Mouse (Mus musculus) midbrain, embryonic 13.5 days (tissue): ENCODE results near the gene Acbd4. TPM values are rescaled to one million over a fixed set of nuclear protein-coding genes. Genes with fewer than 3 reads are reported as not detected.

Experiments
- ATAC-seq: fragments of 200-750 bp; cut with Nextera tagmentation; 2 replicates; pipeline ENCODE4 v1.8.0; 2017; ENCODE audit warnings: mild to moderate bottlenecking, moderate TSS enrichment, moderate library complexity
- H3K27ac ChIP-seq: fragments of 300-500 bp; sonication (generic); 2 replicates; pipeline ENCODE4 v1.5.1; 2015; ENCODE audit warnings: inconsistent platforms, mild to moderate bottlenecking, moderate library complexity
- H3K27me3 ChIP-seq: fragments of 300-500 bp; sonication (generic); 2 replicates; pipeline ENCODE4 v1.6.1; 2015; ENCODE audit warnings: mild to moderate bottlenecking, inconsistent platforms
- H3K36me3 ChIP-seq: fragments of 300-500 bp; sonication (generic); 2 replicates; pipeline ENCODE4 v1.6.1; 2015; ENCODE audit warnings: mild to moderate bottlenecking, inconsistent platforms
- H3K4me1 ChIP-seq: fragments of 300-500 bp; sonication (generic); replicated peaks from 2 replicates; pipeline ENCODE4 v1.6.1; 2015; ENCODE audit warnings: inconsistent platforms
- H3K4me2 ChIP-seq: fragments of 300-500 bp; sonication (generic); replicated peaks from 2 replicates; pipeline ENCODE4 v1.6.1; 2015; ENCODE audit warnings: moderate library complexity, mild to moderate bottlenecking, inconsistent platforms
- H3K4me3 ChIP-seq: fragments of 300-500 bp; sonication (generic); replicated peaks from 2 replicates; pipeline ENCODE4 v1.5.1; 2015; ENCODE audit warnings: mild to moderate bottlenecking, inconsistent platforms
- H3K9ac ChIP-seq: fragments of 300-500 bp; sonication (generic); replicated peaks from 2 replicates; pipeline ENCODE4 v1.6.1; 2015; ENCODE audit warnings: mild to moderate bottlenecking, inconsistent platforms
- H3K9me3 ChIP-seq: fragments of 300-500 bp; sonication (generic); 2 replicates; pipeline ENCODE4 v1.6.1; 2016; ENCODE audit warnings: mild to moderate bottlenecking, inconsistent platforms
- WGBS: fragments of 180-500 bp; shearing (Covaris S2); methylation state at CpG from one replicate; pipeline ENCODE4 v1.1.7; 2015; 5-methylcytosine and 5-hydroxymethylcytosine counted together
- polyA plus RNA-seq: library from polyadenylated mRNA; unstranded; fragments of >200 nt; fragmentation: Nextera tagmentation; extraction: Ambion mirVana; gene quantifications from 2 replicates; pipeline ENCODE4 v1.2.1, GENCODE M21; 2015

The Acbd4 gene
- polyA plus RNA-seq, 1 experiment from 2014 or later = 7.8 TPM

DNA sequence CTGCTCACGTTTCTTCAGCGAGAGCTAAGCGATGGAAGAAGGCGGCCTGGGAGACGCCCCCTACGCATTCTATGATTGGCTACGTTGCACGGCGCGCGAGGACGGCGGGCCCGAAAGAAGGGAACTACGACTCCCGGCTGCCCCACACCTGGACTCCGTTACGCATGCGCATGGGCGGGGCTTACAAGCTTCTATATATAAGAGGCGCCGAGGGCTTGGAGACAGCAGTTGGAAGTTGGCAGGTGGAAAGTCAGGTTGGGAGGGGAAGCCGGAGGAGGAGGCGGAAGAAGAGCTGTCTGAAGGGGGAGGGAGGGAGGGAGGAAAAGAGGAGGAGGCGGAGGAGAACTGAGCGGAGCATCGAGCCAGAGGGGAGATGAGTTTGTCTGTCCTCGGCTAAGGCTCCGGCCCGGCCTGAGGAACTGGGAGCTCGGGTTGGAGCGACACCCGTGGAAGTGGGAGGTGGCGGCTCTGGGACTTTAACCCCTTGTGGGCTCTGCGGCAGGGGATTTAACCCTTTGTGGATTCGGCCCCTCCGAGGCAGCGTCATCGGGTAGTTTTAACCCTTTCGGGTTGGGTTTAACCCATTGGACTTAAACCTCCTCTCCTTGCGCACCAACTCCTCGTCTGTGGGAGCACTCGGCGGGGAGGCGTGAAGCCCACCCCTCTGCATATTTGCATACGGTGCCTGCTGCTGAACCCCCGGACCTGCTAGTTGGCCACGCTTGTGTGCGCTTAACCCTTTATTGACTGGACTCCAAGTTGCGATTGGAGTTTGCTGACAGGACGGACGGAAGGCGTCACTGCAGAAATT lies 14.7 kb downstream of the Acbd4 start, which contains the start of gene Hexim1:
Hexim1 (plus strand) TSS at position 224 of the 811 bp plus-strand sequence.
- Histone ChIP-seq H3K4me2 (peak within 1 kb of the TSS; percentile 92), H3K4me1 (peaks cover 54% of the 10 kb centered on the region), H3K27ac (peak within 1 kb of the TSS; percentile 91), H3K9me3 (no peaks in the 10 kb centered on the region), H3K36me3 (no peaks in the 10 kb centered on the region), H3K9ac (peak within 1 kb of the TSS; percentile 80), H3K4me3 (peak within 1 kb of the TSS; percentile 59), H3K27me3 (peaks cover 28% of the 10 kb centered on the region)
- peak; percentile 97 for ATAC-seq
- WGBS = under 1% methylated on average over 53 of the region's 53 CpGs

GRCm38 (mm10) chr11:103116959-103117590 lies 15.6 kb downstream of the Acbd4 start:
- peaks cover 20% of the 10 kb centered on the region for H3K27me3 ChIP-seq
- under 1% methylated on average over 35 of the region's 35 CpGs for WGBS
- H3K4me2 ChIP-seq = peak overlapping the region; percentile 92
- peak overlapping the region; percentile 65 for H3K9ac ChIP-seq
- H3K4me1 ChIP-seq = peaks cover 46% of the 10 kb centered on the region
- peak; percentile 26; the same call in 1 of the 2 replicates for ATAC-seq
- no peaks in the 10 kb centered on the region for H3K36me3 ChIP-seq
- peak overlapping the region; percentile 59 for H3K4me3 ChIP-seq
- H3K9me3 ChIP-seq = no peaks in the 10 kb centered on the region
- H3K27ac ChIP-seq = peak overlapping the region; percentile 91

DNA sequence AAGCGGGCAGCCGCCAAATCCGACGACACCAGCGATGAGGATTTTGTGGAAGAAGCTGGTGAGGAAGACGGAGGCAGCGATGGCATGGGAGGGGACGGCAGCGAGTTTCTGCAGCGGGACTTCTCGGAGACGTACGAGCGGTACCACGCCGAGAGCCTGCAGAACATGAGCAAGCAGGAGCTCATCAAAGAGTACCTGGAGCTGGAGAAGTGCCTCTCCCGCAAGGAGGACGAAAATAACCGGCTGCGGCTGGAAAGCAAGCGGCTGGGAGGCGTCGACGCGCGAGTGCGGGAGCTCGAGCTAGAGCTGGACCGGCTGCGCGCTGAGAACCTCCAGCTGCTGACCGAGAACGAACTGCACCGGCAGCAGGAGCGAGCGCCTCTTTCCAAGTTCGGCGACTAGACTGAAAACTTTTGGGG lies 16.1 kb downstream of the Acbd4 start:
- Histone ChIP-seq H3K27me3 (peaks cover 14% of the 10 kb centered on the region), H3K36me3 (no peaks in the 10 kb centered on the region), H3K27ac (no peak overlapping the region), H3K9me3 (no peaks in the 10 kb centered on the region), H3K4me3 (peak overlapping the region; percentile 59), H3K4me2 (peak overlapping the region; percentile 92), H3K4me1 (peaks cover 41% of the 10 kb centered on the region), H3K9ac (peak overlapping the region; percentile 65)
- WGBS = under 1% methylated on average over 38 of the region's 38 CpGs
- ATAC-seq = no peak

DNA sequence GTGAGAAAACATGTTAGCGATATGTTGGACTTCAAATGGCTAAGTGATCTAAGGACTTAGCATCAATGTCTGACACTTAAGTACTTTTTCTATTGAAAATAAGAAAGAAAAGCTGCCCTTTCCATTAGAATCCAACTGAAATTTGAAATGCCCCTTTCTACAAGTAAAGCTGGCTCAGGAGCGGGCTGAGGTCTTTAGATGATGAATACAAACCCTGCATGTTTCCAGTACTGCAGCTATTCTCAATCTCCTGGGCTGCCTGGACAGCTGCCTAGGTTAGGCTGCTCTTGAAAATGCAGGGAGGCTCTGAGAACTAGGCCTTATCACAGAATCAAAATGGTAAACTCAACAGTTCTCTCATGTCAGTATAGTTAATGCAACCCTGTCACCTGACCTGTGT lies 17.4 kb downstream of the Acbd4 start:
- H3K36me3 ChIP-seq = no peaks in the 10 kb centered on the region
- 94% methylated on average over 2 of the region's 2 CpGs for WGBS
- no peak for ATAC-seq
- no peak overlapping the region for H3K27ac ChIP-seq
- peaks cover 36% of the 10 kb centered on the region for H3K4me1 ChIP-seq
- no peaks in the 10 kb centered on the region for H3K9me3 ChIP-seq
- H3K27me3 ChIP-seq = peaks cover 2% of the 10 kb centered on the region
- H3K4me3 ChIP-seq = peak overlapping the region; percentile 59
- no peak overlapping the region for H3K9ac ChIP-seq
- H3K4me2 ChIP-seq = peak overlapping the region; percentile 92

DNA sequence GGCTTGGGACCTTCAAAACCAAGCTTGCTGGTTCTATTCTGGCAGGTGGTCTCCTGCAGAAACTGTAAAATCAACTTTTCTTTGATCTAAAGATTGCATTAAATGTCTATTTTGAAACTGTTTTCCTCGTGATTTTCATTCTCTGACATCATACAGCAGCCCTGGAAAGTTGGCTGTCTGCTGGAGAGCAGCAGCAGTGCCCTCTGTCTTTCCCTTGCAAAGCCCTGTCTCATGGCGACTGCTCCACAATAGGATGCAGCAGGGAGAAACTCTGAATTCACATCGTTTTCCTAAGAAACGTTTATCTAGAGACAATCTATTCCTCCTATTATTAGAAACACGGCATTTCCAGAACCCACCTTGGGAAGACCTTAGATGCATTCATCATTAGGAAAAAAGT lies 18.1 kb downstream of the Acbd4 start:
- no peak for ATAC-seq
- 60% methylated on average over 5 of the region's 5 CpGs for WGBS
- H3K36me3 ChIP-seq = no peaks in the 10 kb centered on the region
- H3K9me3 ChIP-seq = no peaks in the 10 kb centered on the region
- H3K27ac ChIP-seq = no peak overlapping the region
- H3K27me3 ChIP-seq = no peaks in the 10 kb centered on the region
- peaks cover 33% of the 10 kb centered on the region for H3K4me1 ChIP-seq
- no peak overlapping the region for H3K4me2 ChIP-seq
- no peak overlapping the region for H3K4me3 ChIP-seq
- no peak overlapping the region for H3K9ac ChIP-seq

DNA sequence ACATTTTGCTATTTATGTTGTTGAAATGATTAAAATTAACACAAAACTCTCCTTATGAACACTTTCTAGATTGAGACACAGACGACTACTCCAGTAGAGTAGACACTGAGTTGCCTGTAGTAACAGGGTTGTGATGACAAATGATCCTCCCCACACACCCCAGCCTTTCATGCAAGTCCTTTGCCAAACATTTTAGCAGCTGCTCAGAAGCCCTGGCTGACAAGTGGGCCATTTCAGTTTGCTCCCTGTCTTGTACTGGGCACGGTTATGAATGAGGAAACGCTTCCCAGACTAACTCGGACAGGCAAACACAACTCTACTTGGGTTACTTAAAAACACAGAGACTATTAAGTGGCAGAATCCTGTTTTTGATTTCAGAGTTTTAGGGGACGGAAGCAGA lies 18.8 kb downstream of the Acbd4 start:
- no peak overlapping the region for H3K4me2 ChIP-seq
- H3K27ac ChIP-seq = no peak overlapping the region
- H3K9ac ChIP-seq = no peak overlapping the region
- H3K27me3 ChIP-seq = no peaks in the 10 kb centered on the region
- H3K36me3 ChIP-seq = no peaks in the 10 kb centered on the region
- no peaks in the 10 kb centered on the region for H3K9me3 ChIP-seq
- WGBS = 77% methylated on average over 5 of the region's 5 CpGs
- no peak for ATAC-seq
- peaks cover 28% of the 10 kb centered on the region for H3K4me1 ChIP-seq
- H3K4me3 ChIP-seq = no peak overlapping the region

DNA sequence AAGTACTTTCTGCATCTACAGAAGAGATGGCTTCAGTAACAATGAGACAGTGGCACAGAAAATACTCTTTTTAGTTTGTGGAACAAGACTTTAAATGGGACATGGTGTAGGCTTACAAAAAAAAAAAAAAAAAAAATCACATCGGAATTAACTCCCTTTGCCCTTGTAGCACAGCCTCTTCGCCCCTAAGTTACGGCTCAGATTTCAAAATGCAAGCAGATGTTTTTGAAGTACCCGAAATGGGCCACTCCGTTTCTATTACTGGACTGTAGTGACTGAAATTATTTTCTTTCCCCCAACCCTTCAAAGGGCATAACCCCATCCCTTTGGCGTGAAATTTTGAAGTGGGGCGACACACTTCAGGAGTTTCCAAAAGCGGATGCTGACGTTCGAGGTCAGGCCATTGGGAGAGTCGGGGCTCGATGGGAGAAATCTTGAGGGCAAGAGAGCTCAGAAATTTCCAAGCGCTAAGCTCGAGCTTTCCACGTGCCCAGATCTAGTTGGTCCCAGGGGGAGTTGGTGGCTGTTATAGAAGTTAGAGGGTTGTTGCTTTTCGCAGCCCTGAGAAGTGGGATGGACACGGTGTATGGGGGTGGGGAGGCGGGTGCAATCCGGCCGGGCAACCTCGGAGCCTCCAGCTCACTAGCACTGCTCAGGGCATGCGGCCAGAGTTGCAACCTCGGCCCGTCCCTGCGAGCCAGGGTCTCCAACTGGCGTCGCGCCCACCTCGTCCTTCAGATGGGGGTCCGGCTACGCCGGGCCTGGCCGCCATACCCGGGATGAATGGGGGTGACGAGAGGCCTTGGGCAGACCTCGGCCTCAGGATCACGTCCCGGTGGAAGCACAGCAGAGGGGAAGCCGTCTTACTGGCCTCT lies 30.5 kb downstream of the Acbd4 start, which contains the start of gene Hexim2:
Hexim2 (plus strand) TSS at position 729 of the 875 bp plus-strand sequence.
- H3K9me3 ChIP-seq = no peaks in the 10 kb centered on the region
- H3K4me2 ChIP-seq = peak within 1 kb of the TSS; percentile 63
- peak within 1 kb of the TSS; percentile 98 for H3K27ac ChIP-seq
- no peaks in the 10 kb centered on the region for H3K36me3 ChIP-seq
- ATAC-seq = peak; percentile 72
- peaks cover 37% of the 10 kb centered on the region for H3K4me1 ChIP-seq
- WGBS = under 1% methylated on average over 39 of the region's 39 CpGs
- H3K27me3 ChIP-seq = no peaks in the 10 kb centered on the region
- peak within 1 kb of the TSS; percentile 100 for H3K9ac ChIP-seq
- H3K4me3 ChIP-seq = peak within 1 kb of the TSS; percentile 93

- Histone ChIP-seq H3K9me3 (no peaks in the 10 kb centered on the region), H3K9ac (peak overlapping the region; percentile 100), H3K27me3 (no peaks in the 10 kb centered on the region), H3K4me1 (peaks cover 37% of the 10 kb centered on the region), H3K4me3 (peak overlapping the region; percentile 93), H3K4me2 (peak overlapping the region; percentile 63), H3K27ac (peak overlapping the region; percentile 98), H3K36me3 (no peaks in the 10 kb centered on the region)
- under 1% methylated on average over 57 of the region's 58 CpGs for WGBS
- peak; percentile 91 for ATAC-seq
These were observed 31.3 kb downstream of the Acbd4 start for GRCm38 (mm10) chr11:103132576-103133455.

- peak; percentile 66 for ATAC-seq
- H3K36me3 ChIP-seq = peaks cover 5% of the 10 kb centered on the region
- no peaks in the 10 kb centered on the region for H3K27me3 ChIP-seq
- peak overlapping the region; percentile 34 for H3K4me3 ChIP-seq
- peak overlapping the region; percentile 54 for H3K4me2 ChIP-seq
- H3K9me3 ChIP-seq = no peaks in the 10 kb centered on the region
- 56% methylated on average over 6 of the region's 6 CpGs for WGBS
- H3K27ac ChIP-seq = peak overlapping the region; percentile 78
- peaks cover 37% of the 10 kb centered on the region for H3K4me1 ChIP-seq
- peak overlapping the region; percentile 63 for H3K9ac ChIP-seq
These were observed 32.1 kb downstream of the Acbd4 start for GRCm38 (mm10) chr11:103133456-103134185.

DNA sequence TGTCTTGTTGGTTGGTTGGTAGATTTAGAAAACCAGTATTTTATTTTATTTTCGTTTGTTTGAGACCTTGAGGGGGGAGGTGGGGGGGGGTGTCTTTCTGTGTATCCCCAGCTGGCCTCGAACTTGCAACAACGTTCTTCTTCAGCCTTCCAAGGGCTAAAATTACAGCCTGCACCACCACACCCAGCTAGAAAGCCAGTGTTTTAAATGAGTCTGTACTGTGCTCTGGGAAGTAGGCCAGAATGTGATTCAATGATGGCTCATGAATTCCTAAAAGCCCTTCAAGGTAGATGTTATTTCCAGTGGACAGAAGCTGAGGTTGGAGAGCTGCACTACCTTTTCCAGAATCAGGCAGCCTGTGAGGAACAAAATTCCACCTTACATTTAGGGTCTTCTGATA lies 32.7 kb downstream of the Acbd4 start:
- WGBS = 82% methylated on average over 3 of the region's 3 CpGs
- Histone ChIP-seq H3K27ac (no peak overlapping the region), H3K4me1 (peaks cover 37% of the 10 kb centered on the region), H3K36me3 (peaks cover 11% of the 10 kb centered on the region), H3K4me2 (peak overlapping the region; percentile 54), H3K4me3 (no peak overlapping the region), H3K9ac (no peak overlapping the region), H3K27me3 (no peaks in the 10 kb centered on the region), H3K9me3 (no peaks in the 10 kb centered on the region)
- ATAC-seq = no peak
